Mouse (Mus musculus): ENCODE data around the gene Itgb6.

DNA sequence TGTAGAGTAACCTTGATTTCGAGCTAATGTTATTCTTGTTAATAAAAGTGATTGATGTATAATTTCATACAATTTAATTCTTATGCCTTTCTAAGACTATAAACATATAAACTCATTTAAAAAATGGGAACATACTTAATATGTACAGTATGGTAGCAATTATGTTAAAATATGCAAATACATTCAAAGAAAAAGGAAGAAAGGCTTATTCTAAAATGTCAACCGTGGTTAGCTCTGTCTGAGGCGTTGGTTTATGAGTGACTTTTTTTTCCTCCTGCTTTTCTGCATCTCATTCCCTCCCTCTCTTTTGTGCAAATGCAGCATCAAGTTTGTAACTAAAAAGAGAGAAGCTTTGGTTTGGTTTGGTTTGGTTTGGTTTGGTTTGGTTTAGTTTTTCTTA is 79.0 kb downstream of the Itgb6 start:
- TF ChIP-seq CTCF (IDR thresholded peaks at IDR 0.05; ENCODE audit: low read depth) (no peak), EP300 (IDR thresholded peaks at IDR 0.05; ENCODE audit: low read depth) (no peak)
